Mouse (Mus musculus) neural tube, embryonic 11.5 days (tissue): ENCODE measurements around the gene Pak1. TPM values are rescaled to one million over a fixed set of nuclear protein-coding genes. Genes with fewer than 3 reads are reported as not detected.

Experiments used
- ATAC-seq: fragments of 200-750 bp; cut with Nextera tagmentation; 2 replicates; pipeline ENCODE4 v1.8.0; 2017; ENCODE audit warnings: moderate number of reproducible peaks, mild to moderate bottlenecking, moderate TSS enrichment, moderate library complexity; ENCODE audit not compliant: insufficient read depth, low FRiP score, low TSS enrichment
- DNase-seq: peaks from one replicate; pipeline ENCODE4 v3.0.0-alpha.2; 2015; ENCODE audit warnings: low spot score
- H3K27ac ChIP-seq: fragments of 300-500 bp; sonication (generic); 2 replicates; pipeline ENCODE4 v1.5.1; 2014; ENCODE audit warnings: low read depth, mild to moderate bottlenecking, low read length
- H3K27me3 ChIP-seq: fragments of 300-500 bp; sonication (generic); 2 replicates; pipeline ENCODE4 v1.6.1; 2014; ENCODE audit warnings: mild to moderate bottlenecking, low read length, mixed read lengths; ENCODE audit not compliant: control insufficient read depth, insufficient read depth
- H3K36me3 ChIP-seq: fragments of 300-500 bp; sonication (generic); 2 replicates; pipeline ENCODE4 v1.6.1; 2014; ENCODE audit warnings: mild to moderate bottlenecking, low read length, moderate library complexity, mixed read lengths; ENCODE audit not compliant: control insufficient read depth, insufficient read depth
- H3K4me1 ChIP-seq: fragments of 300-500 bp; sonication (generic); 2 replicates; pipeline ENCODE4 v1.6.1; 2014; ENCODE audit warnings: low read length, mixed read lengths; ENCODE audit not compliant: control insufficient read depth, insufficient read depth
- H3K4me2 ChIP-seq: fragments of 300-500 bp; sonication (generic); 2 replicates; pipeline ENCODE4 v1.6.1; 2014; ENCODE audit warnings: low read depth, mild to moderate bottlenecking, moderate library complexity
- H3K4me3 ChIP-seq: fragments of 300-500 bp; sonication (generic); 2 replicates; pipeline ENCODE4 v1.5.1; 2014; ENCODE audit warnings: low read depth, low read length
- H3K9ac ChIP-seq: fragments of 300-500 bp; sonication (generic); 2 replicates; pipeline ENCODE4 v1.6.1; 2014; ENCODE audit warnings: mild to moderate bottlenecking, low read length
- H3K9me3 ChIP-seq: fragments of 300-500 bp; sonication (generic); 2 replicates; pipeline ENCODE4 v1.6.1; 2016; ENCODE audit warnings: low read length; ENCODE audit not compliant: control insufficient read depth
- WGBS: fragments of 180-500 bp; shearing (Covaris S2); extraction: QIAGEN DNeasy Blood & Tissue Kit; methylation state at CpG from one replicate; pipeline ENCODE4 v1.1.7; 2014; 5-methylcytosine and 5-hydroxymethylcytosine counted together
- polyA plus RNA-seq: library from polyadenylated mRNA; unstranded; fragments of >200 nt; fragmentation: Nextera tagmentation; extraction: Ambion mirVana; gene quantifications from 2 replicates; pipeline ENCODE4 v1.2.1, GENCODE M21; 2014

The Pak1 gene
- polyA plus RNA-seq, 1 experiment from 2014 or later: 96.1 TPM

DNA sequence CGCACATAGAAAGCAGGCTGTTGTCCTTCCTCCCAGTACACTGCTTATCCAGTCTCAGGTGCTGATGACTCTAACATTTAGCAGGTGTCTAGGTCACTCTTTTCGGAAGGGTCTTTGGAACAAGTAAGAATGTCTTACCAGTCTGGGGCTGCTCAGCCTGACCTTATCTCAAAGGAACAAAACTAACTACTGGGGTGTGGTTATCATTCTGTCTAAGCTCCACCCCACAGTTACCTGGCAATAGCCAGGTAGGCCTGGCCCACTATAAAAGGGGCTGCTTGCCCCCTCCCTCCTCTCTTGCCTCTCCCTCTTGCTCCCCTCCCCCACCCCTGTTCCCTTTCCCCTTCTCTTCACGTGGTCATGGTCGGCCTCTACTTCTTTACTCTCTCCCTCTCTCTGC lies 19.3 kb upstream of the Pak1 start:
- Histone ChIP-seq H3K9me3 (no peaks in the 10 kb centered on the region), H3K36me3 (no peaks in the 10 kb centered on the region), H3K4me1 (no peaks in the 10 kb centered on the region), H3K4me2 (no peak overlapping the region), H3K9ac (no peak overlapping the region), H3K4me3 (no peak overlapping the region), H3K27ac (no peak overlapping the region), H3K27me3 (no peaks in the 10 kb centered on the region)
- 67% methylated on average over 4 of the region's 4 CpGs for WGBS
- DNase-seq (no peak), ATAC-seq (no peak)

GRCm38 (mm10) chr7:97770841-97771620 lies 17.3 kb upstream of the Pak1 start:
- DNase-seq (no peak), ATAC-seq (no peak)
- no peaks in the 10 kb centered on the region for H3K9me3 ChIP-seq
- H3K4me1 ChIP-seq: no peaks in the 10 kb centered on the region
- no peaks in the 10 kb centered on the region for H3K27me3 ChIP-seq
- no peak overlapping the region for H3K4me3 ChIP-seq
- no peak overlapping the region for H3K9ac ChIP-seq
- H3K36me3 ChIP-seq: no peaks in the 10 kb centered on the region
- no peak overlapping the region for H3K4me2 ChIP-seq
- WGBS: 88% methylated on average over 6 of the region's 6 CpGs
- no peak overlapping the region for H3K27ac ChIP-seq

GRCm38 (mm10) chr7:97775380-97775779 lies 13.0 kb upstream of the Pak1 start:
- Histone ChIP-seq H3K27me3 (no peaks in the 10 kb centered on the region), H3K4me1 (no peaks in the 10 kb centered on the region), H3K9ac (no peak overlapping the region), H3K36me3 (no peaks in the 10 kb centered on the region), H3K27ac (no peak overlapping the region), H3K4me2 (no peak overlapping the region), H3K9me3 (no peaks in the 10 kb centered on the region), H3K4me3 (no peak overlapping the region)
- DNase-seq: no peak
- no peak for ATAC-seq
- WGBS: 76% methylated on average over 3 of the region's 3 CpGs

GRCm38 (mm10) chr7:97775923-97776322 lies 12.4 kb upstream of the Pak1 start:
- Histone ChIP-seq H3K4me1 (no peaks in the 10 kb centered on the region), H3K9ac (no peak overlapping the region), H3K4me2 (no peak overlapping the region), H3K9me3 (no peaks in the 10 kb centered on the region), H3K4me3 (no peak overlapping the region), H3K27ac (no peak overlapping the region), H3K27me3 (no peaks in the 10 kb centered on the region), H3K36me3 (no peaks in the 10 kb centered on the region)
- no peak for ATAC-seq
- DNase-seq: no peak
- WGBS: 80% methylated on average over 2 of the region's 2 CpGs

DNA sequence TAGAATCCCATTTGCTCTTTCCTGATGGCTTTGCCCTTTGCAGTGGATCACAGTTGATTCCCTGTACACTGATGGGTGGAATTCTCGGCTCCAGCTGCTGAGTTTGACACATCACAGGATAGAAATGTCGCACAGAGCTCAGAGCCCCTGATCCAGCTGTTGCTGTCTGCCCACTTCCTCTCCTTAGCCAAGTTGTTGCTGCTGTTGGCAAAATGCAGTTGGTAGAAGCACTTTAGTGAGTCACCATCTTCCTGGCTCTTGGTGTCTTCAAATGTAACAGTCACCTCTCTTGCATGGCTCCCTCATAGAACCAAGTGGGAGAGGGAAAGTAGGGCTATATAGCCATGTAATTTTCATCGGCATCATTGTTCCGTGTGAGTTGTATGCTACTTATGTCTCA lies 11.2 kb upstream of the Pak1 start:
- no peak overlapping the region for H3K9ac ChIP-seq
- no peaks in the 10 kb centered on the region for H3K36me3 ChIP-seq
- DNase-seq: no peak
- H3K27ac ChIP-seq: no peak overlapping the region
- H3K9me3 ChIP-seq: no peaks in the 10 kb centered on the region
- no peak overlapping the region for H3K4me3 ChIP-seq
- no peaks in the 10 kb centered on the region for H3K4me1 ChIP-seq
- H3K27me3 ChIP-seq: no peaks in the 10 kb centered on the region
- 95% methylated on average over 4 of the region's 4 CpGs for WGBS
- H3K4me2 ChIP-seq: no peak overlapping the region
- no peak for ATAC-seq

DNA sequence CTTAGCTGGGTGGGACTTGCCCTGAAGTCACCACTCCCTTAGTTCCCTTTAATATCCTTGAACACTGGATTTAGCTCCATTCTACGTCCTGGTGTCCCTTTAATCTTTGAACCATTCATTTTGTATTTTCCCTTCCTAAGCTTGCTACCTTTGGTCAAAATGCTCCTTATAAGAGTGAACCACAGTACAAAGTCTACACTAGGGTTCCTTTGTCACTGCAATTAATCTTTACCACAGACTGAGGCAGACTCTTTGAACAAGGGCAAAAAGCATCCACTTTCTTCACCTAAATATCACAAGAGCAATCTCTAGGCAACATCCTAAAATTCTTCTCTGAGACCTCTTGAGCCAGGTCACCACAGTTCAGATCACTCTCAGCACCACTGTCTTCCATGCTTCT lies 8.1 kb upstream of the Pak1 start:
- Histone ChIP-seq H3K27ac (no peak overlapping the region), H3K4me1 (no peaks in the 10 kb centered on the region), H3K9ac (no peak overlapping the region), H3K27me3 (no peaks in the 10 kb centered on the region), H3K4me3 (no peak overlapping the region), H3K9me3 (no peaks in the 10 kb centered on the region), H3K4me2 (no peak overlapping the region), H3K36me3 (no peaks in the 10 kb centered on the region)
- ATAC-seq: no peak
- no peak for DNase-seq
- WGBS: 90% methylated on average over 1 of the region's 1 CpGs

GRCm38 (mm10) chr7:97780815-97781214 lies 7.5 kb upstream of the Pak1 start:
- H3K4me2 ChIP-seq: no peak overlapping the region
- no peak overlapping the region for H3K27ac ChIP-seq
- ATAC-seq (no peak), DNase-seq (no peak)
- H3K4me1 ChIP-seq: no peaks in the 10 kb centered on the region
- H3K9ac ChIP-seq: no peak overlapping the region
- WGBS: 96% methylated on average over 1 of the region's 1 CpGs
- H3K9me3 ChIP-seq: no peaks in the 10 kb centered on the region
- H3K36me3 ChIP-seq: no peaks in the 10 kb centered on the region
- H3K27me3 ChIP-seq: no peaks in the 10 kb centered on the region
- no peak overlapping the region for H3K4me3 ChIP-seq

DNA sequence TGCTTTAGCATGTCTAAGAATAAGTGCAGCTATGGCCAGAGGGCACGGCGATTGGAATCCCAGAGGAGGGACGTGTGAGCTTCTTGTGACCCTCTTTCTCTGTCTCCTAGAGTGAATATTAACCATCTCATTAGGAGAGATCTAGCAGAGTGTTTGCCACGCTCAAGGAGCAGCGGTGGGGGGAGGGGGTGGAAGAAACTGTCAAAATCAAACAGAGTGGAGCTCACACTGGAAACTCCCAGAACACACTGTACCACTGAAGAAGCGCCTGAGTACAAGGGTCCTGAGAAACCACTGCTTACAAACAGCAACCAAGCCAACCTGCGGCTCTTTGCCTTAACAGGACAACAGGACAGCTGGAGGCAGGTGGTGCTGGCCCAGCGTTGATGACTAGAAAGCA lies 6.8 kb upstream of the Pak1 start:
- Histone ChIP-seq H3K36me3 (no peaks in the 10 kb centered on the region), H3K4me1 (no peaks in the 10 kb centered on the region), H3K4me3 (no peak overlapping the region), H3K4me2 (no peak overlapping the region), H3K27me3 (no peaks in the 10 kb centered on the region), H3K27ac (no peak overlapping the region), H3K9me3 (no peaks in the 10 kb centered on the region), H3K9ac (no peak overlapping the region)
- ATAC-seq (no peak), DNase-seq (no peak)
- WGBS: 75% methylated on average over 8 of the region's 8 CpGs

DNA sequence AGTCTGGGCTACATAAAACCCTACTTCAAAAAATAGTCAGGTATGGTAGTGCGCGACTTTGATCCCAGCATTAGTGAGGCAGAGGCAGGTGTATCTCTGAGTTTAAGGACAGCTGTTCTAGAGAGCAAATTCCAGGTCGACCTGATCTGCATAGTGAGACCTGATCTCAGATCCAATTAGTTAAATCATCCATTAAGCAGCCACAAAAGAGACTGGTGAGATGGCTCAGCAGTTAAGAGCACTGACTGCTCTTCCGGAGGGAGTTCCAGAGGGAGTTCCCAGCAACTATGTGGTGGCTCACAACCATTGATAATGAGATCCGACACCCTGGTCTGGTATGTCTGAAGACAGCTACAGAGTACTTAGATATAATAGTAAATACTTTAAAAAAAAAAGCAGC lies 4.8 kb upstream of the Pak1 start:
- no peaks in the 10 kb centered on the region for H3K9me3 ChIP-seq
- no peak overlapping the region for H3K9ac ChIP-seq
- 59% methylated on average over 5 of the region's 5 CpGs for WGBS
- no peak overlapping the region for H3K27ac ChIP-seq
- DNase-seq (no peak), ATAC-seq (no peak)
- H3K27me3 ChIP-seq: no peaks in the 10 kb centered on the region
- no peaks in the 10 kb centered on the region for H3K4me1 ChIP-seq
- no peak overlapping the region for H3K4me3 ChIP-seq
- H3K36me3 ChIP-seq: no peaks in the 10 kb centered on the region
- H3K4me2 ChIP-seq: no peak overlapping the region
